Mouse (Mus musculus) megakaryocyte-erythroid progenitor cell, adult 5-6 weeks (primary cell): ENCODE data around the gene Gm11639. TPM values are rescaled to one million over a fixed set of nuclear protein-coding genes. Genes with fewer than 3 reads are reported as not detected.
"Not testable (repeated sequence)": the region's sequence is repeated elsewhere in the genome, so short reads cannot be mapped to it uniquely, and the experiment has no call there.

Experiments
- ATAC-seq: replicated peaks from 2 replicates; pipeline ENCODE4 v1.8.0; 2016; ENCODE audit warnings: mild to moderate bottlenecking, inconsistent platforms; ENCODE audit not compliant: severe bottlenecking, poor library complexity, low FRiP score, low TSS enrichment
- total RNA-seq, 2 experiments: library from RNA; stranded (forward) in 1 of 2; stranded (reverse) in 1 of 2; fragments of 200-1000, 215-1000 nt in 1 of 2; fragments of >200 nt in 1 of 2; fragmentation: Nextera tagmentation in 1 of 2; gene quantifications; 2 replicates each; pipeline ENCODE4 v1.2.3; 2014 to 2017

Gm11639 gene
- total RNA-seq, 2 experiments from 2014 or later = not detected

DNA sequence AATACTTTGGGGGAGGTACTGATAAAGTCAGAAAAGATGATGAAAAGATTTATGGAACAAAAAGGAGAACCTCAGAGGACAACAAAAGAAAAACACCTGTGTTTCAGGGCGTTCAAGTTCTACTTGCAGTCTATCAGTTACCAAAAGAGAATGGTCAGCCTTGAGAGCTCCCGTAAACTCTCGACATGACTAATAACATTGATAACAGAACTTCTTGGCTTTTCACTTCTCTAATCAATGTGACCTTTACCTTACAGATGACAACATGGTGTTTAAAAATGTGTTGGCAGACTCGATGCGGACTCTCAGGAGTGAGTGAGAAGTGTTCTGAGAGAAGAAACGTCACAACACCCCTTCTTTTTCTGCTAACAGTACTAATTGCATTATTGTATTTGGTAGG, 344.7 kb downstream of the Gm11639 start:
- ATAC-seq = no peak

DNA sequence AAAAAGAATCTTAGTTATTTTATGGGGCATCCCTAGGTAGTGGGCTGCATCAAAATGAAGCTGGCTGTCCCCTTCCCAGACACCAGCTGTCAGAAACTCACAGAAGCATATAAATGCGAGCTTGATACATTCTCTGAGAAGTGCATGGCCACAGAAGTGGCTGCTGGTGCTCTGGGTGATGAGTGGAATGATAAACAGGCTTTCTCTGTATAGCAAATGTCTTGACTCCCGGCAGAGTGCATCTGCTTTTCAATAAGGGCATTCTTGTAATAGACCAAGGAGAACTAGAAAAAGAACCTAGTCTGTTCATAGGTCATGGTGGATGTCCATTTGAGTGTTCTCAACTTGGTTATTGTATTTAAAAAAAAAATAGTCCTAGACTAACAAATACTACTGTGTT, 345.6 kb downstream of the Gm11639 start:
- ATAC-seq = no peak

DNA sequence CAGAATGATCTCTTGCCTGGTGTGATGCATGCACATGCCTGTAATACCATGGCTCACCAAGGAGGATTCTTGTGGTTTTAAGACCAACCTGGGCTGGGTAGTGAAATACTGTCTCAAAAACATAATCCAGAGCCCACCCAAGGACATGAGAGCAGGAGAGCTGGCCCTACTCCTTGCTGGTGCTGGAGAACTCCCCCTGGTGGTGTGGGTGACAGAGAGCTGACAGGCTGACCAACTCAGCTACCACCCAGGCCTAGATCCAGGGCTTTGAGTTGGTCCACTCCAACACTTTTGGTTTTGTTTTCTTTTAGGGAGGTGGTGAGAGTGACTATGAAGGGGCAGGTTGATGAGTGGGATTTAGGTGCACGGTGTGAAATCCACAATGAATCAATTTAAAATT, 349.6 kb downstream of the Gm11639 start:
- ATAC-seq = 0 out of 2 replicates have a peak, but pooled peaks have one; percentile 22

DNA sequence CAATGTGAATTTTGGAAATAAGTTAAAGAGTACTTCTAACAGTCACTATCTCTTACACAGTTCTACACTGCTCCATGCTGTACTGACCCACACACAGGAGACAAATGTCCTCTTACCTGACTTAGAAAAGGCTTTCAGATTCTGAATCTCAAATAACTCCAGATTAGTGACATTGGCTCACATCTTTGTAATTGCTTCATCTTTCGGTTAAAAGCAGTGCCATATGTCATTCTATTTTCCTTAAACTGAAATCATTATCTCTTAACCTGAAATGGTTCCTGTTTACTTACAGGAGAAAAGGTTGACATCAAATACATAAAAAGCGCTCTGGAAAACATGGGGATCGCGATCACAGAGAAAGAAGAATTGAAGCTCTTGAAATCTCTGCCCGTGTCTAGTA, 377.8 kb downstream of the Gm11639 start, which contains the start of gene Efcab3:
Gene Efcab3 (plus strand): TSS at position 301 of the 400 bp plus-strand sequence.
- no peak for ATAC-seq

DNA sequence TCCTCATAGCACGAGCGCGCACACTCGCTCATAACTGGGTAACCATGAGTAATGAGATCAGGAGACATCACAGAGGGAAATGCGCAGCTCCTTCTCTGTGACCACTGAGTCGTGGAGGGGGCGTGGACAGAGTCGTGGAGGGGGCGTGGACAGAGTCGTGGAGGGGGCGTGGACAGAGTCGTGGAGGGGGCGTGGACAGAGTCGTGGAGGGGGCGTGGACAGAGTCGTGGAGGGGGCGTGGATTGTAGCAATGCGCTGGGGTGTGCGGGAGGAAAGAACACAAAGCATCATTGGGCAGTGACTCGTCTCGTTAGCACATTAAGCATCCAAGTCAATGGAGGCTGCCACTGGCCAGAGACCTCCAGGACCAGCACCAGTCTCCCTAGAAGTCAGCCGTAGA, 426.9 kb downstream of the Gm11639 start:
- ATAC-seq = peak; percentile 32; the same call in 1 of the 2 replicates

DNA sequence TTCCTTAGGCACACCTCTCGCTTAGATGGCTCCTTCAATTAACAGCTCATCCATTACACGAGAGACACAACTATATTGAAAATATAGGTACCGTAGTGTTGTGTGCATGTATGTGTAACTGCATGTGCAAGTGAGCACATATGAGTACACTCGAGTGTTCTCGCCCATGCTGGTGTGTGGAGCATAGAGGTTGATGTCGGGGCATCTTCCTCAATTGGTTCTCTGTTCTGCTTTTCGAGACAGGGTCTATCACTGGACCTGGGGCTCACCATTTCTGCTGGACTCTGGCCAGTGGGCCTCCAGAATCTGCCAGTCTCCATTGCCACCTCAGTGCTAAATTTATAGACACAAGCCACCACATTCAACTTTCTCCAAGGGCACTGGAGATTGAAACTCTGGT, 432.3 kb downstream of the Gm11639 start:
- ATAC-seq = no peak

DNA sequence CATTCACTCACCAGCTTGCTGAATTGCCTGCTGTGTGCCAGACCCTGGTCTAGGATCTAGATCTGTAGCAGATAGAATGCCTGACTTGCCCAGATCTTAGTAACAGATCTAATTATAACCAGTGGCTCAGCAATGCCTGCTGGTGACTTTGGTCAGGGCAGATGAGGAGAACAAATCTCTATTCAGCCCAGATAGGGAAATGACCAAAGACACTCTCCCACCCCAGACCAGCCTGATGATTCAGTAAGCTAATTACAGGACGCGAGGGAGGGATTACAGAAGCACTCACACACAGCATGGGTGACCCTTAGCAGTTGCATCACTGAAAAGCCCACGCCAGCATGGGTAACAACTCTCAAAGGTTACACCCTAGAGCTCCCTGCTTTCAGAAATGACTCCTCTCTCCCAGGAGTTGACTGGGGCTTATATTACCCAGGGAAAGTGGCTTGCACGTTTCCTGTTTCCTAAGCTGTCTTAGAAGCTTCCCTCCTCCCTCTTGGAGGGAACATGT, 435.1 kb downstream of the Gm11639 start:
- no peak for ATAC-seq

DNA sequence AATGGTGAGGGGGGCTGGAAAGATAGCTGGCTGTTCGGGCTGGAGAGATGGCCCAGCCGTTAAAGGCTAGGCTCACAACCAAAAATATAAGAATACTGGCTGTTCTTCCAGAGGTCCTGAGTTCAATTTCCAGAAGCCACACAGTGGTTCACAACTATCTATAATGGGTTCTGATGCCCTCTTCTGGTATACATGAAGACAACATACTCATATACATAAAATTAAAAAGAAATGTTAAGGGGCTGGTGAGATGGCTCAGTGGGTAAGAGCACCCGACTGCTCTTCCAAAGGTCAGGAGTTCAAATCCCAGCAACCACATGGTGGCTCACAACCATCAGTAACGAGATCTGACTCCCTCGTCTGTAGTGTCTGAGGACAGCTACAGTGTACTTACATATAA, 436.3 kb downstream of the Gm11639 start:
- ATAC-seq = not testable (repeated sequence)

DNA sequence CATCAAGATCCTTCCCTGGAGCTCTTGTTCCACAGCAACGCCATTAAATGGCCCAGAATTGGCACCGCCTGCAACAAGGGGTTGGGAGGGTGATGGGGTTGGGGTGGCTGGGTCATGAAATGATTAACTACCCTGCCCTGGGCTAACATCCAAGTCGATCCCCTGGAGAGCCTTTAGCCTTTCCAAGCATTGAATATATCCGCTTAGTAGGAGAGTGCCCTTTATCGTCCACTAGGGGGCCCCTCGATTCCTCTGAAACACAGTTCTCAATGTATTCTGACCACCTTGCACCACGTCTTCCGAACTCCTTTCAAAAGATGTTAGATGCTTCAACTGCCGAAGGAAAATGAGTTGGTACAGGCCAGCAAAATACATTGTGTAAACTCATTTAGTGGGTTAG, 438.5 kb downstream of the Gm11639 start:
- peak; percentile 60 for ATAC-seq

DNA sequence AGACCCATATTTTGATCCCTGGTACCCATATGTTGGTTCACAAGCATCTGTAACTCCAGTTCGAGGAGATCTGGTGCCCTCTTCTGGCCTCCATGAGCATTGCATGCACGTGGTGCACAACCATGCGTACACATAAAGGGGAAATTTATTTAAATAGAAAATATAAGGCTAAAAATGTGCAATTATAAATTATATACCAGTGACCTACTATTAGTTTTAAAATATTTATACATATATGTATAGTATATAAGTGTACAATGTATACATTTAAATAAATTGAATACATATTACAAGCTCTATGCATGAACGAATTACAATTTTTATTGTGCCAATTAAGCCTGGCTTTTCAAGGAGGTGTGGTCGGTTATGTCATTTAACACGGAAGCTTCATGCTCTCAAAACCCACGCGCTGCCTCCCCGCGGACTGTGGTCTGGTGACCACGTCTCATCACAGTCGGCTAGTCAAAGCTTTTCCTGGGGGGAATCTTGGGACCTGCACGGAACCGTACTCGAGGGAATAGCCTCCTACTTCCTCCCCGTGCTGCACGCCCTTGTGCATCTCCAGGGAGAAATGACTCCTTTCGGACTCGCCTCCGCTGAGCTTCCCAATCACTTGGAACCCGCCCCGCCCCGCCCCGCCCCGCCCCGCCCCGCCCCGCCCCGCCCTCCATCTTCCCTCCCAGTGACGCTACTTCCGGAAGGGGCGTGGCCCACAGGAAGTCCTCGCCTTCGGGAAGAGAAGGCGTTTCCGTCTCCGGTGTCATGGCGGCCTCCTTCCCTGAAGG, 440.4 kb downstream of the Gm11639 start, which contains the start of gene Mettl2:
Gene Mettl2 (plus strand): TSS at position 691 of the 785 bp plus-strand sequence.
- peak; percentile 85 for ATAC-seq

DNA sequence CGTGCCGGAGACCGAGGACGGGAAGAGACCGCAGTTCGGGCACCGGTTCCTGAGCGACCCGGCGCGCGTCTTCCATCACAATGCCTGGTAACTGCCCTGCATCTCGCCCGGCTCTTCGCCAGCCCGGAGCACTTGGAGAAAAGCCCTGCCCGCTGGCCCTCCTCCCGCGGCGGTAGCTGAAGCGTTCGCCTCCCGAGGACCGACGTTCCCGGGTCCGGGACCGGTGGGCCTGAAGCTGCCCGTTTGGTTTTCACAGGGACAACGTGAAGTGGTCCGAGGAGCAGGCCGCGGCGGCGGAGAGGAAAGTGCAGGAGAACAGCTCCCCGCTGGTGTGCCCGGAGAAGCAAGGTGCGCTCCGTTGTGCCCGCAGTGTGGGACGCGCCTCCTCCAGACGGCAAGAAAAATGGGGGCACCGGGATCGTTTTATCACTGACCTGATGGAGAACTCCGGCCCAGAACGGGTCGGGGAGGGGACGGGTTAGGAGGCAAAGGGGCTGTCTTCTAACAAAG, 441.1 kb downstream of the Gm11639 start:
- ATAC-seq = peak; percentile 34

DNA sequence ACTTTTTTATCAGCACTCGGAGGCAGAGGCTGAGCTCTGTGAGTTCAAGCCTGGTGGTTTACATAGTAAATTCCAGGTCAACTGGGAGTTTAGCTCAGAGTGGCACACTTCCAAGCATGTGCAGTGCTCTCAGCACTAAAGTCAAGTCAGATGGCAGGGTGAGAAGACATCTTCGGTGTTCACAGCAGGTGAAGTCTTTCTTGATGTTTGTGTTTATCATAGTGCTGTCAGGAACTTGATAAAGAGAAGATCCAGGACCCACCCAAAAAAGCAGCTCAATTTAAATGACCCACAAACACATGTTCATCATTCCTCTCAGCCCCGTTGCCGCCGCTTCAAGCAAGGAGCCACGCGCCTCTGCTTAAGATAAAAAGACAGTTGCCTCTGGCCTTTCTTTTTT, 450.2 kb downstream of the Gm11639 start:
- peak; percentile 61 for ATAC-seq

DNA sequence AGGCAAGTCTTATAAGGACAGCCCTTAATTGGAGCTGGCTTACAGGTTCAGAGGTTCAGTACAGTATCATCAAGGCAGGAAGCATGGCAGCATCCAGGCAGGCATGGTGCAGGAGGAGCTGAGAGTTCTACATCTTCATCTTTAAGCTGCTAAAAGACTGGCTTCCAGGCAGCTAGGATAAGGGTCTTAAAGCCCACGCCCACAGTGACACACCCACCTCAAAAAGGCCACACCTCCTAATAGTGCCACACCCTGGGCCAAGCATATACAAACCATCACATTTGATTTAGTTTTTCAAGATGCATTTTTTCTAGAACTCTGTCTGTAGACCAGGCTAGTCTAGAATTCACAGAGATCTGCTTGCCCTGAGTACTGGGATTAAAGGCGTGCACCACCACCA, 451.7 kb downstream of the Gm11639 start:
- not testable (repeated sequence) for ATAC-seq

DNA sequence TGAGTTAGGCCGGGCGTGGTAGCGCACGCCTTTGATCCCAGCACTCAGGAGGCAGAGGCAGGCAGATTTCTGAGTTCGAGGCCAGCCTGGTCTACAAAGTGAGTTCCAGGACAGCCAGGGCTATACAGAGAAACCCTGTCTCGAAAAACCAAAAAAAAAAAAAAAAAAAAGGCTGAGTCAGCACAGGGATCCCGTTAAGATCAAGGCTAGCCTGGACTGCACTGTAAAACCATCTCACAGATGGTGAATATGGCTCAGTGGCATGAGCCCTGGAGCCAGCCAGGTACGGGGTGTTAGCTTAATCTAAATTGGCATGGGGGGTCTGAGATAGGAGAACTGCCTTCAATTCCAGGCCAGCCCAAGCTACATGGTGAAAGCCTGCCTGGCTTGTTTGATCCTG, 455.0 kb downstream of the Gm11639 start:
- not testable (repeated sequence) for ATAC-seq

DNA sequence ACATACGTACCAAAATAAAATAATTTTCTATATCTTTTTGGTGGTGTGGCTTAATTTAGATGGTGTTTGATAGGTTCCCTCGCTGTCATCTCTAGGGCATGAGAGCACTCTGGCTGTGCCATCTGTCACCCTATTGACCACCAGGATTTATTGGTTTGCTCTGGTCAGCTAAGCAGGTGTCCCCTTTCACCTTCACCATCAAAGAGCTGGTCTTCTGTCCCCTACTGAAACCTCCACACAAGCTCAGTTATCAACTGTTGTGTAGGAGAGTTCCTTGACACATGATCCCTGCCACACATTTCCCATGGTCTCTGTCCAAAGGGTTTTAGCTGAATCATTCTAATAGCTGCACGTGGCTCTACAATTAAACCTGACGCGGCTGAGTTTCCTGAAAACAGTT, 455.6 kb downstream of the Gm11639 start:
- ATAC-seq = no peak

DNA sequence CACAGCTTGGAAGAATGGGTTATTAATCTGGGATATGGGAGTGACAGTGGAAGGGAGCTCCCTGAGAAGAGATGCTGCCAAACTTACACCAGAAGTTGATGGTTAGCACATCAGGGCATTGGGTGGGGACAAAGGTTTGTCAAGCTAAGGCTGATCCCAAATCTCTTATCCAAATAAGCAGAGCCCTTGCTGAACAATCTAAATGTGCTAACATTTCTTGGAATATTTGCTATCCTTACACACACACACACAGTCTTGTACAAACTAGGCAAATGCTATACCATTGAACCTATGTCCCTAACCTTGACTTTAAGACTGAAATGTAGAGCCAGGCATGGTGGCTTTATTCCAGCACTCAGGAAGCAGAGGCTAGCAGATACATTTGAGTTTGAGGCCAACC, 458.1 kb downstream of the Gm11639 start:
- no peak for ATAC-seq

DNA sequence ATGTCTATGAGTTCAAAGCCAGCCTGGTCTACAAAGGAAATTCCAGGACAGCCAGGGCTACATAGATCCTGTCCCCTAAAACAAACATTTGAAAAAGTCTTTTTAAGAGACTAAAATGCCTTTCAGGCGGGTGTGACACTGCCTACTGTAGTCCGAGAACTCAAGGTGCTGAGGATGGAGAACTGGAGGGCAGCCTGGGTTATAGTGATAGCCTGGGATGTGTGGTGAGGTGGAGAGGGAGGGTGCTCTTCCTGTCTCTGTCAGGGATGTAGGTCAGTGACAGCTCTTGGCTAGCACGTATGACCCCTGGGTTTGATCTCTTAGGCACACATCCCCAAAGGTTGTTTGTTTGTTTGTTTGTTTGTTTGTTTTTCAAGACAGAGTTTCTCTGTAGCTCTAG, 458.6 kb downstream of the Gm11639 start:
- peak; percentile 38; the same call in 1 of the 2 replicates for ATAC-seq

DNA sequence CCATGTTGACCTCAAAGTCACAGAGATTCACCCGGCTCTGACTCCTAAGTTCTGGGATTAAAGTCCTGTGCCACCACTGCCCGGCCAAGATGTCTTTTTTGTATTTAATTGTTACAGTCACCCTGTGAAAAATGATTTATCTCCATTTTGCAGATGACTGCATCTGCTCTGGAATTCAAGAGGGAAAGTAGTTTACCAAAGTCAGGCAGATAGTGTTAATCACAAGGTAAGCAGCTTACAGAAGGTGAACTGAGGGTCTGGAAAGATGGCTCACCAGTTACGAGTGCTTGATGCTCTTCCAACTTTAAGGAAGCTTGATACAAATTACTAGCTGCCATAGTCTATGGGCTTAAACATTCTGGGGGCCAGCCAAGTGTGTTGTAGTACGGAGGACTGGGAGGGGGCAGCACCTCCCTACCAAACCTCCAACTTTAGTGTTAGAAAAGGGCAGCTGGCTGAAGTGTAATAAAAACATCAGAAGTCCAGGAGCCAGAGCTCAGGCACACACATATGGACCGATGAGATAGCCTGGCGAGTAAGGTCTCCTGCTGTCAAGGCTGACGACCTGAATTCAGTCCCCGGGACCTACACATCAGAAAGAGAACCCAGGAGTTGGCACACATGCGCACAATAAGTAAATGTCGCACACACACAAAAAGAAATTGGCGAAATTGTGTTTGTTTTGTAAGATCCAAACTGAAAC, 459.2 kb downstream of the Gm11639 start:
- peak; percentile 43 for ATAC-seq

DNA sequence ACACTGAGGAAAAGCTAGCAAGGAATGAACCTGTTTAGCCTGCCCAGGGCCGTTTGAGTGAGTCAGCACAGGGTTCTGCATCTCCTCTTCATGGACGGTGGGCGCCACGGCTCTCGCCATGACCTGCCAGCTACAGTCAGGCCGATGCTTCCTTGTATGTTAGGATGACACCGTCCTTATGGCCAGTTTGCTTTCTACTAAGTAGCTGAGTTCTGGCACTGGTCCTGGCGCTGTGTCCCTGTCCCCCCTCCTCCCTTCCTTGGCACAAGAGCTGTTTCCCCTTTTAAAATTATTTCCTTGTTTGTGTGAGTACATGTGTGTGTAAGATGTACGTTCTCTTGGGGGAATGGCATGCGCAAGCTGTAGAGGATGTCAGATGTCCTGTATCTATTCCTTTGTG, 459.7 kb downstream of the Gm11639 start:
- peak; percentile 19; the same call in 1 of the 2 replicates for ATAC-seq

DNA sequence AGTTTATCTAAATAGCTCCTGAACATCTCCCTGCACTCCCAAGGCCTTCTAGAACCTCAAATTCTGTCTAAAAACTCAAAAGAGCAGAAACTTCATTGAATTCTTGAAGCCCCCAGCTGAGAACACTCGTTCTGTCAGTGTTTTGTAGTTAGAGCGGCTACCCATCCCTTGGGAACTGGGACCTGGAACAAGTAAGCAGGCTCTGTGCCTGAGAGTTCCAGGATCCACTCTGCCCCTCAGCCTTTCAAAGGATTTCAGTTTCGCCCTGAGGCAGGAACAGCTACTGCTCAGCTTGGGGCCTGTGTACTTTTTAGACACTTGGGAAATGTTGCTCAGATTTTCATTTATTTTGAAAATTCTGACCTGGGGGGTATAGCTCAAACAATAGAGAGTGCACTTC, 461.1 kb downstream of the Gm11639 start, which contains the start of gene Gm10842:
Gene Gm10842 (plus strand): TSS at position 301 of the 400 bp plus-strand sequence.
- ATAC-seq = no peak
